Mouse (Mus musculus): ENCODE results near the gene A3galt2. TPM values are rescaled to one million over a fixed set of nuclear protein-coding genes. Genes with fewer than 3 reads are reported as not detected.

The A3galt2 gene
- total RNA-seq, 1 experiment from 2014 or later = 0.57 TPM

DNA sequence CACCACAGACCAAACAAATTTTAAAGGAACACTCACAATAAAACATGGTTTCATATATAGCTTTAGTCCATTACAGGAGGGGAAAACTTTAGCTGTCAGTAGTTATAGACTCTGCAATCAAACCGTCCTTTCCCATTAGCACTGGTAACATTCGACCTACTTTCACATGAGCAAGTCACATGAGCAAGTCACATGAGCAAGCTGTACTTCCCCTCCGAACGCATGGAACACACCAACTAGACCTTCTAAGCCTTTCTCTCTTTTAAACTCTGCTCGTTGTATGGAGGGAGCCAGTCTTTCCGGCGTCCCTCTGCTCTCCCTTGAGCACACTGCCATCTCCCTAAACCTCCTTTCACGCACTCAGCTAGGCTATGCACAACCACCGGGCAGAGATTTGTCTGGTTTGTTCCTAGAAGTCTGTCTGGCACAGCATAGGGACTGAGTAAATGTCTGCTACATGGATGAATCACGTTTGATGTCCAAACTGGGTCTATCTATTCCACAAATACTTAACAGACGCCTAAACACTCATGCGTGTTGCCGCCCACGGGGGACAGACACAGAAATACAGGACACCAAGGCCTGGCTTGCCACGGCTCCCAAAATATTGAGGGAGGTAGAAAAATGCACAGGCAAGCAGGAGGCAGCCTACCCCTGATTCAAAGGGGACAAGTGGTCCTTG is 29.9 kb downstream of the A3galt2 start:
- ATAC-seq (replicated peaks; ENCODE audit: insufficient number of reproducible peaks, low FRiP score, low TSS enrichment, poor library complexity, severe bottlenecking) = no peak

DNA sequence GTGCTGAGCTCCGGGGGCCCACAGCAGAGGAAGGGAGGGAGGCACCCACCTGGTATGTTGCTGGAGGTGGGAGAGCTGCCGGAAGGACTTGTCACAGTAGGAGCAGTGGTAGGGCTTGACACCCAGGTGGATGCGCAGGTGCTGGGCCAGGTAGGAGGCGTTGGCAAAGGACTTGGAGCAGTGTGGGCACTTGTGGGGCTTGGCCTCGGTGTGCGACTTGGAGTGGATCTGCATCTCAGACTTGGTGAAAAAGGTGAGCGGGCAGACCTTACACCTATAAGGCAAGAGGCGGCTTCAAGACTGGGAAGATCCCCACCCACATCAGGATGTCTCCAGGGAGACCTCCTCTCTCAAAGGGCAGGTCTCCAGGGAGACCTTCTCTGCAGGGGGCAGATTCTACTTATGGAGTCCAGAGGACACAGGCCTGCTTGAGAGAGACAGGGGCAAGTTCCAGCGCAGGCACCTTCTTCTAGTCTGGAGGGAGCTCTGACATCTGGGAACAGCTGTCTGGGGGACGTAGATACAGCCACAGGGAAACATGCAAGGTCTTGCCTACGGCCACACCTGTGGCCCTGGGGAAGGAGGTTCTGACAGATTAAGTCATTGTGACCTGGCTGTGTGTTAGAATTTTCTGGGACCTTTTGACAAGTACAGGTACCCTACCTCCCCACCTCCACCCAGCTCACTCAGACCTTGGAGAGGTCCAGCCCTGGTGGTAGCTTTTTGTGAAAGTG is 30.9 kb downstream of the A3galt2 start:
- ATAC-seq (replicated peaks; ENCODE audit: insufficient number of reproducible peaks, low FRiP score, low TSS enrichment, poor library complexity, severe bottlenecking) = no peak

DNA sequence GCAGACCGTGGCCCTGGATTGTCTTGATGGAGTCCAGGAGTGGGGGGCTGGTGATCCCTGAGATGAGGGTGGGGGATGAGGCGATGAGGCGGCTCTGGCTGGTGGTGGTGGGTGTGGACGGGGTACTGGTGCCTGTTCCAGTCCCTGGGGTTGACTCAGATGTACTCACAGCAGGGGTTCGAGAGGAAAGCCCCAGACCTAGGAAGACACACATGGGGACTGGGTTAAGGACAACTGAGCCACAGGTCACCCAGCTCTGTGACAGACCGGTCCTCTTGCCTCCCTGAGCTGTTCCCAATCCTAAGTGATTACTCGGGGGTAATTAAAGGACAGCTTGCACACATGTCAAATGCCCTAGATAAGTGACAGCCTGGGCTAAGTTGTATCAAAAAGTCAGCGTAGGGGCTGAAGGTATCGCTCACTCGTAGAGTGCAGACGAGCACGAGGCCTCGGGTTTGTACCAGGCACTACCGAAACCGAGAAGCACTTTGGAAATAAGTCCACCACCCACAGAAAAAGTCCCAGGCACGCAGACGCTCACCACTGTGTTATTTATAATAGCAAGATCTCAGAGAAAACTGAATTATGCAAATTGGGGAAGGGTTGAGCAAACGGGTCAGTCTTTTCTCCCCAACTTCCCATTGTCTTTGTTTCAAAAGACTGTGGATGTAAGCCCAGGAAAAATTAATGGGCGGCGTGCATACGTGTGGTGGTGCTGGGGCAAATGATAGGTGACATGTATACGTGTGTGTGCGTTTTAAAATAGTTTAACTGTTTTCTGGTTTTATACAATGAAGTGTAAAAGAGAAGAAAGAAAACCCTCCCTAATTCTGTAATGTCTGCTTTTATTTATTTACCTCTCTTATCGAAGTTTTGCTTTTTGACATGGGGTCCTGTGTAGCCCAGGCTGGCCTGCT is 32.1 kb downstream of the A3galt2 start:
- ATAC-seq (replicated peaks; ENCODE audit: insufficient number of reproducible peaks, low FRiP score, low TSS enrichment, poor library complexity, severe bottlenecking) = no peak

DNA sequence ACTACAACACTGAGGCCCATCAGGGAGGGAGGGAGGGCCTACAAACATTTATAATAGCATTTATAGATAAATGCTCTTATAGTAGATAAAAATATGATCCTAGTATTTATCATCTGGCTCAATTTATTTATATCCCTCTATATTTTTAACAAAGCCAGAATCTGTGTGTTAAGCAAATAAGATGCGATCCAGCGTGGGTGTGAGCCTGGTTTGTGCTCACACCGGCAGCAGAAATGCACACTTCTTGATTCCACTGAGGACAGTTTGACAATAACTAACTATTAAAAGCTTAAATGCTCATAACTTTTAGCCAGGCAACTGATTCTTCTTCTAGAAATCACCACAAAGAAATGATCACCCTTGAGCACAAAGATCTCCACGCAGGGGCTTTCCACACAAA is 32.9 kb downstream of the A3galt2 start:
- no peak for ATAC-seq (replicated peaks; ENCODE audit: insufficient number of reproducible peaks, low FRiP score, low TSS enrichment, poor library complexity, severe bottlenecking)

DNA sequence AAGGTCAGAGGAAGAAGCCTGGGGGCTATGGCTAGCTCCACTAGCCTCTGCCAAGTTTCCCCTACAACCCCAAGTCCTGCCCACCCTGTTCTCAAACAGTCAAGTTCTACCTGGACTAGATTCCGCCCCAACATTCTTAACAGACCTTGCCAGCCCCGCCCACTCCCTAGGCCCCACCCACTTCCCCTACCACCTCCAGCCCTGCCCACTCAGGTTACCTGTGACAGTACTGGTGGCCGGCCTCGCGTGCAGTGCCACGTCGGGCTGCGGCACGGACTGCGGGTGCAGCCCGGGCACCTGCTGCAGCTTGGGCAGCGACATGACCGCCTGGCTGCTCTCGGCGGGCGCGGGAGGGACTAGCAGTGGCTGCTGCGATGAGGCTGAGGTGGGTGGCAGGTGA is 34.5 kb downstream of the A3galt2 start:
- no peak for ATAC-seq (replicated peaks; ENCODE audit: insufficient number of reproducible peaks, low FRiP score, low TSS enrichment, poor library complexity, severe bottlenecking)

DNA sequence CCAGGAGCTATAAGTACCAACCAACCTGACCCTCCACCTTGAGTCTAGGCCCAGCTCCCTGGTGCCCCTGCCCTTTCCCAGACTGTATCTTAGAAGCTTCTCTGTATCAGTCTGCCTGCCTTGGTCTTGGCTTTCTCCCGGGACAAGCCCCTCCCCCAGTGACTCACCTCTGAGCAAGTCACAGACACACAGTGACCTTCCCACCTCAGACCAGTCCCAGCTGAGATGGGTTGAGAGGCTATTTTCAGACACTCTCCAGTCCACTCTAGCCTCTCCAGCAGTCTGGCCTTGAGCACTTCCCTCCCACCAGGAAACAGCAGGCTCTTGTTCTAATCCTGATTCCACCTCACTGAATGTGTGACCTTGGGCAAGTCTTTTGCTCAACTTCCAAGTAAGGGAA is 38.5 kb downstream of the A3galt2 start:
- ATAC-seq (replicated peaks; ENCODE audit: insufficient number of reproducible peaks, low FRiP score, low TSS enrichment, poor library complexity, severe bottlenecking) = no peak

DNA sequence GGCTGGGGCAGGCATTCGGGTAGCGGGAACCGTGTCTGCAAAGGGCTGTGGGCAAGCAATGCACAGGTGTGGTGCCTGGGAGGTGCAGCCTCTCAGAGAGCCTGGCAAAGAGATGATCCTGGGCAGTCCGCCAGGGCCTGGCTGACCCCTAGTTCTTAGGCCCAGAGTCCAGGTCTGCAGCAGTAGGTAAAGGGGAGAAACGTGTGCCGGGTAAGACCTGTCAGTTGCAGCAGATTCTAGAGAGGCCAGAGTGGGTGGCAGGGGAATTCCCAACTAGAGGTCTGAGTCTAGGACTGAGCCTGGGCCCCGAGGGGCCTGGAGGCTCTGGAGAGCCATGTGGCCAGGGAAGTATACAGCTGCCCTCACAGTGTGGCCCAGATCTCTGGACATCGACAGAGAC is 39.0 kb downstream of the A3galt2 start:
- no peak for ATAC-seq (replicated peaks; ENCODE audit: insufficient number of reproducible peaks, low FRiP score, low TSS enrichment, poor library complexity, severe bottlenecking)

DNA sequence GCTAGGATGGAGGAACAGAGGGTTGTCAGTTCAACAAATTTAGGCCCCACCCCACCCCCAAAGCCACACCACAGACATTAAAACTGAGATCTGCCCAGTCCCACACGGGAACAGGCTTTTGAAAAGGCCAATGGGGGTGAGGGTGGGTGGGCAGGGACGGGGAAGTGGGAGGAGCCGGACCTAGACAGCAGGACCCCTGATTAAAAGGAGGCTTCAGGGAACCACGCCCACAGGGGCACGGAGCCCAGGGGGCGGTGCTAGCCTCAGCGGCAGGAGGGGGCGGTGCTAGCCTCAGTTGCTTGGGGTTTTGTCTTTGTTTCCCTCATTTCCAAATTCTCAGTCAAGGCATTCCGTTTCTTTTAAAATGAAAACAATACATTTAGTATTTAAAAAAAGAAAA is 40.4 kb downstream of the A3galt2 start:
- ATAC-seq (replicated peaks; ENCODE audit: insufficient number of reproducible peaks, low FRiP score, low TSS enrichment, poor library complexity, severe bottlenecking) = no peak

DNA sequence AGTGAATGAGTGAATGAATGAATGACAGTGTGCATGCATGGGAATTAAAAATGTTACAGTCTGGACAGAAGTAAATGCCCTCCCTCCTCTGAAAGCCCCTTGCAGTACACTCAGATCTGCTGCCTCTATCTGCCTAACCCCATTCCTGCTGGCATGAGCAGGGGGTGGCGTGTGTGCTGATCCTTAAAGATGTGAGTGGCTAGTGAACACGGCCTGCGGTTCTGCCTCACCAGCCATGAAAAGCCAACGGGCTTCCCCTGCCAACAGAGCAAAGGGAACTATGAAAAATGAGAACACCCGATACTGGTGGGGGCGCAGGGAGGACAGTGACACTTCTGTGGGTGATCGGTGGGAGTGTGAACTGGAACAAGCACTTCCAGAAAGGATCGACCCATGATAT is 41.6 kb downstream of the A3galt2 start:
- no peak for ATAC-seq (replicated peaks; ENCODE audit: insufficient number of reproducible peaks, low FRiP score, low TSS enrichment, poor library complexity, severe bottlenecking)

DNA sequence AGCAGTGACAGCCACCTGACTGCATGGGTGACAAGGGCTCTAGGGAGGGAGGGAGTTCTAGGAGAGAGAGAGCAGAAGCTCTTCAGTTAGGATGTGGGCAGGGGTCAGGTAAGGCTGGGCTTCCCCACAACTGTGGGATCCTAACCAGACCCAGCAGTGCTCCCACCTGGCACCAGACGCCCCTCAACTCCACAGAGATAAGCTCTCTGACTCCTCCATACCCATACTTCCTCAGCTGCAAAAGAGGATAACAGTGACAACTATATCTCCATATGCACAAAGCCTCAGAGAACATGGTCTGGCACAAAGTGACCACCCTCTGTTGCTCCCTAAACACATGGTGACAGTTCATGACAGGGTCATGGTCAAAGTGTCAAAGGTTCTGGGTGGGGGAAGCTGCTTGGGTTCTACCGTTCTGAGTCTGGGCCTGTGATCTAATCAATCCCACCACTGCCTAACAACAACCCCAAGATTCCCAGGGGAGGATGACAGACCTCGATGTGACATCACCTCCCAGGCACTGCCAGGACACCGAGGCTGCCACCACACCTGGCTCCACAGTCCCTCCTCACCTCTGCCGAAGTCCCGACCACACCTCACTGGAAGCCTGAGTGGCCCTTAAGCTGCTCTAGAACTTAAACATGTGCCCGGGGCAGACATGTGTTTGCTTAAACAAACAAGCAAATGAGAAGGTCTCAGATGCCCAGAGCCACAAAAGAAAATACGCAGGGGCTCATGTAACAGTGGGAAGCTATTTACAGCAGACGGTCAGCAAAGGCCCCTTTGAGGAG is 46.7 kb downstream of the A3galt2 start:
- no peak for ATAC-seq (replicated peaks; ENCODE audit: insufficient number of reproducible peaks, low FRiP score, low TSS enrichment, poor library complexity, severe bottlenecking)

DNA sequence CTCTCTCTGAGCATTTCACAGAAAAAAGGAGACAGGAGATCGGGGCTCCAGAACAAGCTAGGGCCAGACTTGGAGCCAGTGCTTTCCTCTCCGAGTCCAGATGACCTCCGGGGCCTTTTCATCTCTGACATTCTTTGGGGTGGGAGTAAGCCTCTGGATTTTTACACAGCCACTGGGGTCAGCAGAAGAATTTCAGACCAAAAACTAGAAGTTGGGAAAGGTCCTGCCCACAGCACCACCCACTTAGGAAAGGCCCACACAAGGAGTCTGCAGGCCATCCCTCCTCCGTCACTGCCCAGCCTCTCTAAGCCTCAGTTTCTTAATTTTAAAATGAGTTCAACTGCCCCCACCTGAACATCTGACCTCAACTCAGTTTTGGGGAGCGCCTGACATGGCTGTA is 48.4 kb downstream of the A3galt2 start:
- no peak for ATAC-seq (replicated peaks; ENCODE audit: insufficient number of reproducible peaks, low FRiP score, low TSS enrichment, poor library complexity, severe bottlenecking)

DNA sequence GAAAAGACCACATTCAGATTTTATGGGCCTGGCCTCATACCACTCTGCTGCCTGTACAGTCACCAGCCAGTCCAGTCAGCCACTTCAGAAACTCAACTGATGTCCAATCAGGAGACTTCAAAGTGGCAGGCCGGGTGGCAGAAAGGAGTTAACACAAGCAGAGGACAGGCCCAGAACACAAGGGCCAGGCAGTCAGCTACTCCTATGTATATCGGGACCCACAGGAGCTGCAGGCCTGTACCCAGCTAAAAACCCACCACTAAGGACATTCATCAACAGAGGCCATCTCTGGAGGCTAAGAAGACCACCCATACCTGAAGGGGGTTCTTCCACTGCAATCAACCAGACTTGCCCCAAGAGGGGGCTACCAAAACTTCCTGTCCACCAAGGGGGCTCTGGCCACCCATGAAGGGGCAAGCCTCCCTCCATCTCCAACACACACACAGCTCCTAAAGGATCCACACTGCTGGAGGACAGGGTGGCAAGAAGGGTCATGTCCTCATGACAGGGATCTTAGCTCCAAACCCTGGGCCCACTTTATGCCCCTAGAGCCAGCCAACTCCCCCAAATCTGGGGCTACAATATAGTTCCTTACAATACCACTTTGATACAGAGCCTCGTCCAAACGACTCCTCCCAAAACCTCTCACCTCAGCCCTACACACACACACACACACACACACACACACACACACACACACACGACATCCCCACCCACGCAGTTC is 49.4 kb downstream of the A3galt2 start:
- no peak for ATAC-seq (replicated peaks; ENCODE audit: insufficient number of reproducible peaks, low FRiP score, low TSS enrichment, poor library complexity, severe bottlenecking)

DNA sequence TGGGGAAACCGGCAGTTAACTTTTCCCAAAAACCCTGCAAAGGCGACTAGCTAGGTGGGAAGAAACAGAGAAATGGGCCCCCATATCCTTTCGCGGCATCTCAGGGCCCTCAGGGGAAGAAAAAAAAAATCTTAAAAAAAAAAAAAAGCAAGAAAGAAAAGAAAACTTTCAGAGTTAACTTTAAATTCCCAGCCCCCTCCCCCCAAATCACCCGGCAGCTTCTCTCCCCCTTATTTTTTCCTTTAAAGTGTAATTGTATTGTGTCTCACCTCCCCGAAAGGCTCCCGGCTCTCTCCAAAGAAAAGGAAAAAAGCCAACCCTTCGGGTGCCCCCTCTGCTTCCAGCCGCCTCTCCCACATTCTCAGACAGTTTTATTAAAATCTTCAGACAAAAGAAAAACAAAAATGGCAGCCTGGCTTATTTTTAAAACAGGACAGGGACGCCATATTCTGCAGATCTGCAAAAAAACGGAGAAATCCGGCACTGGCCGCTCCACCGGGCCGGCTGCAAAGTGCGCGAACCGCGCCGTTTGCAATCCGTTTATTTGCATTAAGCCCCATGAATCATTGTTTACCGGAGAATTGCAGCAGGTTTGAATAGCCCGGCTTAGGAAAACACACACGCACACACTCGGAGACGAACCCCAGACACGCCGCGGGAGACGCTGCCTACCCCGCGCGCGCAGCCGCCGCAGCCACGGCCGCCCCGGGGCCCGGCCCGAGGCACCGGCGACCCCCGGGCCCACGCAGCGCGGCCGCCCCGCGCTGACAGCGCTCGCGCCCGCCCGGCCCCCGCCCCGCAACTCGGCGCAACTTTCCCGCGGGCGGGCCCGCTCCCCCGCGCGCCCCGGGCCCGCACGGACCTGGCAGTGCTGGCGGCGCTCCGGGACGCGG is 50.2 kb downstream of the A3galt2 start:
- ATAC-seq (replicated peaks; ENCODE audit: insufficient number of reproducible peaks, low FRiP score, low TSS enrichment, poor library complexity, severe bottlenecking) = no peak

DNA sequence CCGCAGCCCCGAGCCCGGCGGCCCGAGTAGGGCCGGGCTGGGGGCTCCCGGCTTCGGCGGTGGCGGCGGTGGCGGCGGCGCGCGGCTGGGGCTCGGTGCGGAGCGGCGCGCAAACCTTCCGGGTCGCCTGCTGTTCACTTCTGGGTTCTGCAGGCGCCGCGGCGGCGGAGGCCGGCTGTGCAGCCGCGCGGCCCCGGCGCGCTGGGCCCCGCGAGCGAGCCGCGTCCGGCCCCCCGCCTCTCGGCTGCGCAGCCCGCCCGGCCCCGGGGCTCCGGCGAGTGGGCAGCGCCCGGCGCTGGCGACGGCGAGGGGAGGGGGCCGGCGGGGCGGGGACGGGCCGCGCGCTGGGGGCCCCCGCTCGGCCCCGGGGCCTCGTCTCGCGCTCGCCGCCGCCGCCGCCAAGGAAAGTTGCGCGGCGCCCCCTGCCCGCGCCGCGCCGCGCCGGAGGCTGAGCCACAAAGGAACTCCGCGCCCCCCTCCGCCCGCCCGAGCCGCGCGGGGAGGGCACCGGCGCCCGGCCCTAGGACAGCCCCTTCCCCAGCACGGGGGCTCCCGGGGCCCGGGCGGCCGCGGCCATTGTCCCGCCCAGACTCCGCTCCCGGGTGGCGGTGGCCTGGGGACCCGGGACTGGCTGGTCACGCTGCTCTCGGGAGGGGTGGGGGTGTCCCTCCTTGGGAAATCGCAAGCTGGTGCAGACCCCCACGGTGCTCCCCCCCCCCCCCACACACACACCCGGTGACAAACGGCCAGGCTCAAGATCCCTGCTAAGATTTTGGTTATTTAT is 51.1 kb downstream of the A3galt2 start, which contains the start of gene Zfp362:
Gene Zfp362 (minus strand): TSS at position 3 of the 784 bp plus-strand sequence.
- ATAC-seq (replicated peaks; ENCODE audit: insufficient number of reproducible peaks, low FRiP score, low TSS enrichment, poor library complexity, severe bottlenecking) = no peak

DNA sequence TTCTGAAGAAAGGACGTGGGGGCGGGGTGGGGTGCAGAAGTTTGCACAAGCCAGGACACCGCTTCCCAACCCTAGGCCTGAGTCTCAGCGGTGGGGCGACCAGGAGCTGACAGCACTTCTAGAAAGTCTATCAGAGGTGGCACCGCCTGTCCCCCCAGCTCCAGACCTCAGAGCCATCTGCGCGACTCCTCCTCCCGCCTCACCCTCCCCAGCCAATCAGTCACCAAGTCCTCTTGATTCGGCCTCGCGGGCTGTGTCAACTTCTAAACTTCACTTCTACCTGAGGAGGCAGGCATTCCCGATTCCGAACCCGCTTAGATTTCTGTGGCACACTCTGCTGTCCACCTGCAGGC is 51.6 kb downstream of the A3galt2 start:
- ATAC-seq (replicated peaks; ENCODE audit: insufficient number of reproducible peaks, low FRiP score, low TSS enrichment, poor library complexity, severe bottlenecking) = peak; percentile 48; the same call in 1 of the 2 replicates

DNA sequence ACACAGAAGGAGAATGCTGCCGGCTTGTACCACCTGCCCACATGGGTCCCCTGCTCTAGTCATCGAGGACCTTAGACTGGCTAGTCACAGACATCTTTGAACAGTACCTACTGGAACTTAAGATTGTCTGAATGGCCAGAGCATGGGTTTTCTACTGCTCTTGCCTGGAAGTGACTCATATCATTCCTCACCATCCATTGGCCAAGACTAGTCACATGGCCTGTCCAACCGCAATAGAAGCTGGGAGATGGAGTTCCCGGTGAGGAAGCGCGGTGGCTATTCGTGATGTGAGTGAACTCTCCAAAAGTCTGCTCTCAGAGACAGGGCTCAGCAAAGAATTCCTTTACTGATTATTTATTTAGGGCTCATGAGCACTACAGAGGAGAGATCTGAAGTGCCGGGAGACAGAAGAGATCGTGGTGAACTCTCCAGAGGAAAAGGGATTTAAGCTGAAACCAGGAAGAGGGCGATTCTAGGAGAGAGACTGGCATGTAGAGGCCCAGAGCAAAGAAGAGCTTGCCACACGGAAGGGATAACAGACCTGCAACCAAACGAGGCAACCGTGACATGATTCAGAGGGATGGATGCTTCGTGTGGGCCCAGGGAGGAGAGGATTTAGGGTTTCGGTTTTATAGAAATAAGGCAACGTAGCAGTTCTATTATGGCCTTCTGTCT is 56.4 kb downstream of the A3galt2 start:
- ATAC-seq (replicated peaks; ENCODE audit: insufficient number of reproducible peaks, low FRiP score, low TSS enrichment, poor library complexity, severe bottlenecking) = peak; percentile 97
